In genomic region chr12:24592055-24592454, GRCm38 (mm10) we compare ENCODE assay signal across 24 mouse cellular contexts. TPM values are rescaled to one million over a fixed set of nuclear protein-coding genes. Genes with fewer than 3 reads are reported as not detected.
DNase-seq lines count a peak whose midpoint lies in the region; ATAC-seq and TF ChIP-seq lines count a peak whose summit lies in the region.
"Had no signal": no experiment of that assay in that cellular context is flagged by ENCODE, and none has a peak within 500 bp of the region (broad histone marks: within the 10 kb centered on the region; RNA-seq: fewer than 3 reads in every experiment).

No protein-coding gene starts in this region.

- no peak overlapping the region for H3K9ac ChIP-seq in kidney, embryonic 14.5 days (ENCODE audit: low read depth, low read length)
- H3K9ac ChIP-seq in lung, postnatal 0 days (replicated peaks; ENCODE audit: low read depth): no peak overlapping the region
- H3K9ac ChIP-seq in embryonic facial prominence, embryonic 14.5 days (ENCODE audit: low read depth, low read length): no peak overlapping the region
- H3K9ac ChIP-seq in stomach, embryonic 16.5 days (ENCODE audit: low read length): no peak overlapping the region
- H3K9ac ChIP-seq in heart, embryonic 12.5 days: no peak overlapping the region
- H3K9ac ChIP-seq: forebrain, embryonic 15.5 days; hindbrain, embryonic 13.5 days; limb, embryonic 15.5 days; liver, embryonic 15.5 days had no signal

- WGBS in kidney, embryonic 14.5 days: 77% methylated on average over 9 of the region's 9 CpGs
- 68% methylated on average over 9 of the region's 9 CpGs for WGBS in lung, postnatal 0 days
- 73% methylated on average over 9 of the region's 9 CpGs for WGBS in embryonic facial prominence, embryonic 14.5 days
- 75% methylated on average over 9 of the region's 9 CpGs for WGBS in stomach, embryonic 16.5 days
- 82% methylated on average over 9 of the region's 9 CpGs for WGBS in heart, embryonic 12.5 days

- no peaks in the 10 kb centered on the region for H3K36me3 ChIP-seq in kidney, embryonic 14.5 days (ENCODE audit: control insufficient read depth, insufficient read depth, low read length)
- no peaks in the 10 kb centered on the region for H3K36me3 ChIP-seq in lung, postnatal 0 days (ENCODE audit: insufficient read depth, low read length)
- H3K36me3 ChIP-seq in embryonic facial prominence, embryonic 14.5 days (ENCODE audit: control insufficient read depth, insufficient read depth, low read length): no peaks in the 10 kb centered on the region
- H3K36me3 ChIP-seq in stomach, embryonic 16.5 days (ENCODE audit: control insufficient read depth, insufficient read depth, low read length): no peaks in the 10 kb centered on the region
- H3K36me3 ChIP-seq in heart, embryonic 12.5 days: peaks cover 15% of the 10 kb centered on the region; the same call in 1 of the 2 replicates
- H3K36me3 ChIP-seq: forebrain, embryonic 15.5 days; hindbrain, embryonic 13.5 days; limb, embryonic 15.5 days; liver, embryonic 15.5 days had no signal

- DNase-seq in kidney, postnatal 10 days: no peak
- no peak for DNase-seq in lung, postnatal 0 days (ENCODE audit: low spot score)
- no peak for DNase-seq in lung, postnatal 10 days
- DNase-seq in embryonic facial prominence, embryonic 14.5 days (ENCODE audit: low spot score): peak; percentile 38
- DNase-seq in gastrocnemius, adult 18-20 months (ENCODE audit: low spot score): no peak
- DNase-seq: B cell, adult 2 months; cerebellum, adult 18-20 months; cerebellum, postnatal 36 days; gastrocnemius, postnatal 36 days; heart, postnatal 10 days; kidney, postnatal 25 days; lung, postnatal 4 days; retina, postnatal 1 day; thymus, adult 18-20 months; thymus, postnatal 4 days had no signal

- H3K4me1 ChIP-seq in kidney, embryonic 14.5 days (ENCODE audit: control insufficient read depth, insufficient read depth, low read length): peaks cover 4% of the 10 kb centered on the region
- H3K4me1 ChIP-seq in lung, postnatal 0 days (ENCODE audit: insufficient read depth, low read depth, low read length): peaks cover 6% of the 10 kb centered on the region; the same call in 1 of the 2 replicates
- peaks cover 10% of the 10 kb centered on the region for H3K4me1 ChIP-seq in embryonic facial prominence, embryonic 14.5 days (ENCODE audit: control insufficient read depth, insufficient read depth, low read length)
- H3K4me1 ChIP-seq in stomach, embryonic 16.5 days (ENCODE audit: control insufficient read depth, insufficient read depth, low read length): peaks cover 6% of the 10 kb centered on the region; the same call in 1 of the 2 replicates
- H3K4me1 ChIP-seq in heart, embryonic 12.5 days (replicated peaks): peaks cover 18% of the 10 kb centered on the region

- no peak overlapping the region for H3K4me2 ChIP-seq in kidney, embryonic 14.5 days (replicated peaks; ENCODE audit: low read depth, low read length)
- no peak overlapping the region for H3K4me2 ChIP-seq in lung, postnatal 0 days (replicated peaks; ENCODE audit: low read depth, low read length)
- no peak overlapping the region for H3K4me2 ChIP-seq in embryonic facial prominence, embryonic 14.5 days (ENCODE audit: low read depth, low read length)
- H3K4me2 ChIP-seq in stomach, embryonic 16.5 days (ENCODE audit: low read depth, low read length): no peak overlapping the region
- H3K4me2 ChIP-seq in heart, embryonic 12.5 days: no peak overlapping the region
- H3K4me2 ChIP-seq: forebrain, embryonic 15.5 days; midbrain, embryonic 11.5 days had no signal

- no peak for TF ChIP-seq CTCF in lung, postnatal 0 days (IDR thresholded peaks at IDR 0.05)

- no peaks in the 10 kb centered on the region for H3K27me3 ChIP-seq in kidney, embryonic 14.5 days (ENCODE audit: control insufficient read depth, insufficient read depth, low read length)
- no peaks in the 10 kb centered on the region for H3K27me3 ChIP-seq in lung, postnatal 0 days (replicated peaks; ENCODE audit: insufficient read depth, low read length)
- no peaks in the 10 kb centered on the region for H3K27me3 ChIP-seq in embryonic facial prominence, embryonic 14.5 days (replicated peaks; ENCODE audit: control insufficient read depth, insufficient read depth, low read length)
- no peaks in the 10 kb centered on the region for H3K27me3 ChIP-seq in stomach, embryonic 16.5 days (ENCODE audit: control insufficient read depth, insufficient read depth, low read length)
- H3K27me3 ChIP-seq in heart, embryonic 12.5 days (replicated peaks): no peaks in the 10 kb centered on the region
- H3K27me3 ChIP-seq: forebrain, embryonic 15.5 days; hindbrain, embryonic 13.5 days; limb, embryonic 15.5 days; liver, embryonic 15.5 days had no signal

- no peaks in the 10 kb centered on the region for H3K9me3 ChIP-seq in kidney, embryonic 14.5 days (ENCODE audit: control insufficient read depth, low read length)
- no peaks in the 10 kb centered on the region for H3K9me3 ChIP-seq in lung, postnatal 0 days (ENCODE audit: low read length)
- H3K9me3 ChIP-seq in embryonic facial prominence, embryonic 14.5 days (ENCODE audit: control insufficient read depth, low read length): no peaks in the 10 kb centered on the region
- H3K9me3 ChIP-seq in stomach, embryonic 16.5 days (replicated peaks; ENCODE audit: control insufficient read depth, low read length): no peaks in the 10 kb centered on the region
- H3K9me3 ChIP-seq in heart, embryonic 12.5 days (replicated peaks): no peaks in the 10 kb centered on the region
- H3K9me3 ChIP-seq: forebrain, embryonic 15.5 days; heart, embryonic 10.5 days; hindbrain, embryonic 13.5 days; limb, embryonic 15.5 days; liver, embryonic 15.5 days had no signal

- no peak overlapping the region for H3K4me3 ChIP-seq in kidney, embryonic 14.5 days (ENCODE audit: low read length)
- H3K4me3 ChIP-seq in lung, postnatal 0 days (ENCODE audit: low read depth, low read length): no peak overlapping the region
- H3K4me3 ChIP-seq in embryonic facial prominence, embryonic 14.5 days (ENCODE audit: low read depth, low read length): no peak overlapping the region
- no peak overlapping the region for H3K4me3 ChIP-seq in stomach, embryonic 16.5 days (replicated peaks; ENCODE audit: low read length)
- no peak overlapping the region for H3K4me3 ChIP-seq in heart, embryonic 12.5 days
- H3K4me3 ChIP-seq: forebrain, embryonic 15.5 days; hindbrain, embryonic 13.5 days; limb, embryonic 15.5 days; liver, embryonic 15.5 days had no signal

- peak overlapping the region; percentile 31; the same call in 1 of the 2 replicates for H3K27ac ChIP-seq in kidney, embryonic 14.5 days (ENCODE audit: low read depth, low read length)
- peak overlapping the region; percentile 29 for H3K27ac ChIP-seq in lung, postnatal 0 days (ENCODE audit: low read length)
- peak overlapping the region; percentile 41 for H3K27ac ChIP-seq in embryonic facial prominence, embryonic 14.5 days (replicated peaks; ENCODE audit: low read depth, low read length)
- peak overlapping the region; percentile 56; the same call in 1 of the 2 replicates for H3K27ac ChIP-seq in stomach, embryonic 16.5 days (ENCODE audit: low read length)
- no peak overlapping the region for H3K27ac ChIP-seq in heart, embryonic 12.5 days (ENCODE audit: poor library complexity, severe bottlenecking)
- H3K27ac ChIP-seq: forebrain, embryonic 15.5 days; hindbrain, embryonic 13.5 days; liver, embryonic 15.5 days had no signal

- no peak for TF ChIP-seq EP300 in lung, postnatal 0 days (IDR thresholded peaks at IDR 0.05)

- no peak for ATAC-seq in kidney, embryonic 14.5 days (ENCODE audit: low FRiP score, low TSS enrichment)
- ATAC-seq in lung, postnatal 0 days: no peak
- peak; percentile 30; the same call in 1 of the 2 replicates for ATAC-seq in embryonic facial prominence, embryonic 14.5 days (ENCODE audit: low read depth)
- ATAC-seq in stomach, embryonic 16.5 days (ENCODE audit: insufficient read depth, low FRiP score): no peak
- no peak for ATAC-seq in heart, embryonic 12.5 days (ENCODE audit: insufficient number of reproducible peaks, low FRiP score)
- ATAC-seq: forebrain, embryonic 15.5 days had no signal

RNA-seq across cellular contexts. Expression of gene Grhl1, which starts 20.0 kb away (rescaled TPM):
- 1.4 and 3.5 TPM in 2 replicates for polyA plus RNA-seq in kidney, embryonic 14.5 days (2014; fragmentation: Nextera tagmentation; extraction: Ambion mirVana)
- polyA plus RNA-seq in lung, postnatal 0 days (2015; fragmentation: Nextera tagmentation; extraction: Ambion mirVana): 3.0 and 4.0 TPM in 2 replicates
- polyA plus RNA-seq in embryonic facial prominence, embryonic 14.5 days (2014; fragmentation: Nextera tagmentation; extraction: Ambion mirVana): 11.5 and 12.0 TPM in 2 replicates
- polyA plus RNA-seq in stomach, embryonic 16.5 days (2015; fragmentation: Nextera tagmentation; extraction: Ambion mirVana): 16.3 and 26.5 TPM in 2 replicates
- 3.9 and 4.5 TPM in 2 replicates for polyA plus RNA-seq in heart, embryonic 12.5 days (2016; fragmentation: Nextera tagmentation; extraction: Ambion mirVana)
- under 1 TPM; 0.24 to 0.27 TPM for total RNA-seq in gastrocnemius, adult 18-20 months (2021)

RNA-seq across cellular contexts. Expression of gene Klf11, which starts 59.0 kb away (rescaled TPM):
- 6.2 and 11.9 TPM in 2 replicates for polyA plus RNA-seq in kidney, embryonic 14.5 days (2014; fragmentation: Nextera tagmentation; extraction: Ambion mirVana)
- 22.1 and 26.0 TPM in 2 replicates for polyA plus RNA-seq in lung, postnatal 0 days (2015; fragmentation: Nextera tagmentation; extraction: Ambion mirVana)
- polyA plus RNA-seq in embryonic facial prominence, embryonic 14.5 days (2014; fragmentation: Nextera tagmentation; extraction: Ambion mirVana): 12.1 and 16.3 TPM in 2 replicates
- polyA plus RNA-seq in stomach, embryonic 16.5 days (2015; fragmentation: Nextera tagmentation; extraction: Ambion mirVana): 12.8 TPM in 2 replicates
- 20.6 and 21.6 TPM in 2 replicates for polyA plus RNA-seq in heart, embryonic 12.5 days (2016; fragmentation: Nextera tagmentation; extraction: Ambion mirVana)
- 1 to 10 TPM; 4.3 to 6.3 TPM for total RNA-seq in gastrocnemius, adult 18-20 months (2021)
